Mouse (Mus musculus) liver, embryonic 14.5 days (tissue): Measurements from ENCODE around the gene Nccrp1.
"Not testable (repeated sequence)": the region's sequence is repeated elsewhere in the genome, so short reads cannot be mapped to it uniquely, and the experiment has no call there.

ENCODE experiments used
- CTCF ChIP-seq: IDR thresholded peaks from 2 replicates; pipeline ENCODE4 v1.5.1; 2016; ENCODE audit warnings: antibody characterized with exemption, low read depth, control low read depth
- EP300 ChIP-seq: IDR thresholded peaks from 2 replicates; pipeline ENCODE4 v1.6.1; 2016; ENCODE audit warnings: antibody characterized with exemption, low read depth

- not testable (repeated sequence) for TF ChIP-seq EP300, CTCF
Measured at GRCm38 (mm10) chr7:28510405-28510974, 36.6 kb downstream of the Nccrp1 start, which contains the start of gene Ifnl2.
